Mouse (Mus musculus) leukemia stem cell, adult 10-12 weeks (primary cell): Measurements from ENCODE around the gene Atg3. TPM values are rescaled to one million over a fixed set of nuclear protein-coding genes. Genes with fewer than 3 reads are reported as not detected.

ENCODE experiments used
- polyA plus RNA-seq: library from polyadenylated mRNA; stranded (reverse); fragments of >175 nt; gene quantifications from 2 replicates; pipeline ENCODE4 v1.2.3, GENCODE M21; 2012; ENCODE audit warnings: low replicate concordance

Gene Atg3
- 10.6 and 13.6 TPM in 2 replicates for polyA plus RNA-seq

GRCm38 (mm10) chr16:45158522-45159388, at the start of gene Atg3, which contains the start of gene Slc35a5:
Atg3 (plus strand) TSS chr16:45158785.
Slc35a5 (minus strand) TSS chr16:45158706.

GRCm38 (mm10) chr16:45223648-45224388, 65.2 kb downstream of the Atg3 start, which contains the start of gene Btla:
Btla (plus strand) TSS chr16:45224315.

Other genes with a start within 250 kb of the Atg3 start
- gene Cd200r3, start 215.1 kb upstream of the Atg3 start, polyA plus RNA-seq: 0.27 TPM in 1 of 2 replicates, not detected in the other
- gene Ccdc80, start 65.4 kb upstream of the Atg3 start, polyA plus RNA-seq: 0.84 and 2.3 TPM in 2 replicates
- gene Slc35a5, start 79 bp upstream of the Atg3 start, polyA plus RNA-seq: 0.12 and 1.7 TPM in 2 replicates
- 0.36 and 0.42 TPM in 2 replicates for gene Btla, start 65.5 kb downstream of the Atg3 start, polyA plus RNA-seq